8 mouse cellular contexts compared by ENCODE assay signal in genomic region chr2:167942926-167943633, GRCm38 (mm10). TPM values are rescaled to one million over a fixed set of nuclear protein-coding genes. Genes with fewer than 3 reads are reported as not detected.
DNase-seq lines count a peak whose midpoint lies in the region; ATAC-seq and TF ChIP-seq lines count a peak whose summit lies in the region.

No protein-coding gene starts in this region.

- H3K4me1 ChIP-seq in heart, postnatal 0 days (ENCODE audit: control insufficient read depth, insufficient read depth) = peaks cover 62% of the 10 kb centered on the region
- peaks cover 88% of the 10 kb centered on the region for H3K4me1 ChIP-seq in liver, embryonic 12.5 days

- H3K9ac ChIP-seq in heart, postnatal 0 days (replicated peaks; ENCODE audit: low read depth, low read length) = 0 out of 2 replicates have a peak overlapping the region, but pooled peaks have one; percentile 4
- no peak overlapping the region for H3K9ac ChIP-seq in liver, embryonic 12.5 days

- peak overlapping the region; percentile 82 for H3K27ac ChIP-seq in heart, postnatal 0 days (ENCODE audit: low read depth)
- peak overlapping the region; percentile 4; the same call in 1 of the 2 replicates for H3K27ac ChIP-seq in liver, embryonic 12.5 days

- peak; percentile 62 for ATAC-seq in common myeloid progenitor, adult 5-6 weeks (replicated peaks; ENCODE audit: low read depth, poor library complexity, severe bottlenecking)
- peak; percentile 8; the same call in 1 of the 2 replicates for ATAC-seq in heart, postnatal 0 days (ENCODE audit: insufficient read depth, low read depth)
- ATAC-seq in liver, embryonic 12.5 days = no peak

- no peak for TF ChIP-seq EP300 in heart, postnatal 0 days (IDR thresholded peaks at IDR 0.05; ENCODE audit: low read depth)

- peak overlapping the region; percentile 38 for H3K4me2 ChIP-seq in heart, postnatal 0 days (ENCODE audit: low read depth, low read length)
- peak overlapping the region; percentile 33 for H3K4me2 ChIP-seq in liver, embryonic 12.5 days

- no peak for TF ChIP-seq CTCF in heart, postnatal 0 days (IDR thresholded peaks at IDR 0.05; ENCODE audit: low read depth)

- WGBS in heart, postnatal 0 days = 26% methylated on average over 12 of the region's 12 CpGs
- 24% methylated on average over 12 of the region's 12 CpGs for WGBS in liver, embryonic 12.5 days (ENCODE audit: insufficient replicate concordance)

- no peaks in the 10 kb centered on the region for H3K9me3 ChIP-seq in heart, postnatal 0 days (replicated peaks; ENCODE audit: control insufficient read depth, low read length)
- H3K9me3 ChIP-seq in liver, embryonic 12.5 days (replicated peaks) = no peaks in the 10 kb centered on the region

- H3K4me3 ChIP-seq in heart, postnatal 0 days (ENCODE audit: low read depth, low read length) = no peak overlapping the region
- no peak overlapping the region for H3K4me3 ChIP-seq in liver, embryonic 12.5 days

- no peaks in the 10 kb centered on the region for H3K36me3 ChIP-seq in heart, postnatal 0 days (replicated peaks; ENCODE audit: control insufficient read depth, insufficient read depth, low read length)
- H3K36me3 ChIP-seq in liver, embryonic 12.5 days = peaks cover 5% of the 10 kb centered on the region; the same call in 1 of the 2 replicates

- intact Hi-C loops in left cerebral cortex, postnatal 25 days (cut with DNase I) = no loop called here

- no peaks in the 10 kb centered on the region for H3K27me3 ChIP-seq in heart, postnatal 0 days (ENCODE audit: control insufficient read depth, insufficient read depth, low read length)
- H3K27me3 ChIP-seq in liver, embryonic 12.5 days (replicated peaks) = no peaks in the 10 kb centered on the region

- peak; percentile 45 to 51 for DNase-seq in left cerebral cortex, postnatal 25 days (ENCODE audit: low spot score in 2 of 2)
- DNase-seq in left cerebral cortex, adult 9 months (ENCODE audit: low spot score in 2 of 2) = no peak
- DNase-seq in heart, postnatal 0 days (ENCODE audit: low spot score) = peak; percentile 23
- peak; percentile 84 for DNase-seq in naive thymus-derived CD4-positive, alpha-beta T cell, adult 2 months (ENCODE audit: low read depth)
- no peak for DNase-seq in layer of hippocampus, adult 11-12 months (ENCODE audit: low spot score)
- DNase-seq in T-cell, adult 2 months (ENCODE audit: low spot score) = no peak

RNA-seq across cellular contexts. Expression of gene Ptpn1, which starts 11.2 kb away (rescaled TPM):
- 10 to 100 TPM; 56.4 to 59.5 TPM for total RNA-seq in left cerebral cortex, postnatal 25 days (2021)
- total RNA-seq in common myeloid progenitor, adult 5-6 weeks (2017) = 33.2 and 63.6 TPM in 2 replicates
- 22.0 and 28.8 TPM in 2 replicates for total RNA-seq in heart, postnatal 0 days (2014; rRNA removed; ENCODE audit: low replicate concordance)
- polyA plus RNA-seq in heart, postnatal 0 days (2015; fragmentation: Nextera tagmentation; extraction: Ambion mirVana) = 36.5 and 37.9 TPM in 2 replicates
- polyA plus RNA-seq in liver, embryonic 12.5 days (2016; fragmentation: Nextera tagmentation; extraction: Ambion mirVana) = 38.4 and 39.2 TPM in 2 replicates

Comparison
In these comparisons a context has a peak if more than half of its experiments do, and no peak if none do; other contexts are left out.
1. DNase-seq: peak in left cerebral cortex, postnatal 25 days (2 of 2), heart, postnatal 0 days (single experiment) and naive thymus-derived CD4-positive, alpha-beta T cell, adult 2 months (single experiment); none in left cerebral cortex, adult 9 months (0 of 2), layer of hippocampus, adult 11-12 months (single experiment) and T-cell, adult 2 months (single experiment).